Mouse (Mus musculus) neural tube, embryonic 14.5 days (tissue): ENCODE results near the gene Fcgrt. TPM values are rescaled to one million over a fixed set of nuclear protein-coding genes. Genes with fewer than 3 reads are reported as not detected.

Source experiments
- ATAC-seq: fragments of 200-750 bp; cut with Nextera tagmentation; 2 replicates; pipeline ENCODE4 v1.8.0; 2017; ENCODE audit warnings: low read depth, mild to moderate bottlenecking, moderate TSS enrichment, moderate library complexity
- H3K27ac ChIP-seq: fragments of 300-500 bp; sonication (generic); 2 replicates; pipeline ENCODE4 v1.5.1; 2014; ENCODE audit warnings: low read depth, mild to moderate bottlenecking, control low read depth, low read length, moderate library complexity, mixed read lengths
- H3K27me3 ChIP-seq: fragments of 300-500 bp; sonication (generic); 2 replicates; pipeline ENCODE4 v1.6.1; 2014; ENCODE audit warnings: low read length; ENCODE audit not compliant: control insufficient read depth, insufficient read depth
- H3K36me3 ChIP-seq: fragments of 300-500 bp; sonication (generic); 2 replicates; pipeline ENCODE4 v1.6.1; 2014; ENCODE audit warnings: low read length, mixed read lengths; ENCODE audit not compliant: control insufficient read depth, insufficient read depth
- H3K4me1 ChIP-seq: fragments of 300-500 bp; sonication (generic); 2 replicates; pipeline ENCODE4 v1.6.1; 2014; ENCODE audit warnings: low read length; ENCODE audit not compliant: control insufficient read depth, insufficient read depth
- H3K4me2 ChIP-seq: fragments of 300-500 bp; sonication (generic); 2 replicates; pipeline ENCODE4 v1.6.1; 2014; ENCODE audit warnings: mild to moderate bottlenecking, low read depth, low read length, control low read depth
- H3K4me3 ChIP-seq: fragments of 300-500 bp; sonication (generic); 2 replicates; pipeline ENCODE4 v1.5.1; 2014; ENCODE audit warnings: low read depth, low read length, control low read depth, mixed read lengths
- H3K9ac ChIP-seq: fragments of 300-500 bp; sonication (generic); replicated peaks from 2 replicates; pipeline ENCODE4 v1.6.1; 2014; ENCODE audit warnings: low read depth, mild to moderate bottlenecking, control low read depth, low read length, mixed read lengths
- H3K9me3 ChIP-seq: fragments of 300-500 bp; sonication (generic); 2 replicates; pipeline ENCODE4 v1.6.1; 2016; ENCODE audit warnings: low read length; ENCODE audit not compliant: control insufficient read depth
- WGBS: fragments of 180-500 bp; shearing (Covaris S2); extraction: QIAGEN DNeasy Blood & Tissue Kit; methylation state at CpG from one replicate; pipeline ENCODE4 v1.1.7; 2014; 5-methylcytosine and 5-hydroxymethylcytosine counted together
- polyA plus RNA-seq: library from polyadenylated mRNA; unstranded; fragments of >200 nt; fragmentation: Nextera tagmentation; extraction: Ambion mirVana; gene quantifications from 2 replicates; pipeline ENCODE4 v1.2.1, GENCODE M21; 2014

The Fcgrt gene
- polyA plus RNA-seq, 1 experiment from 2014 or later = 7.0 TPM

- no peaks in the 10 kb centered on the region for H3K36me3 ChIP-seq
- no peaks in the 10 kb centered on the region for H3K27me3 ChIP-seq
- no peak overlapping the region for H3K9ac ChIP-seq
- no peaks in the 10 kb centered on the region for H3K9me3 ChIP-seq
- no peak overlapping the region for H3K4me3 ChIP-seq
- H3K27ac ChIP-seq = no peak overlapping the region
- ATAC-seq = no peak
- WGBS = 9% methylated on average over 7 of the region's 7 CpGs
- no peak overlapping the region for H3K4me2 ChIP-seq
- H3K4me1 ChIP-seq = 0 out of 2 replicates have a peak, but pooled peaks cover 4% of the 10 kb centered on the region
Measured at GRCm38 (mm10) chr7:45094121-45094520, 9.5 kb downstream of the Fcgrt start.

GRCm38 (mm10) chr7:45093516-45093905 is 10.1 kb downstream of the Fcgrt start:
- H3K9me3 ChIP-seq = no peaks in the 10 kb centered on the region
- 31% methylated on average over 17 of the region's 18 CpGs for WGBS
- no peak for ATAC-seq
- H3K27me3 ChIP-seq = no peaks in the 10 kb centered on the region
- 0 out of 2 replicates have a peak, but pooled peaks cover 4% of the 10 kb centered on the region for H3K4me1 ChIP-seq
- no peak overlapping the region for H3K27ac ChIP-seq
- no peak overlapping the region for H3K4me2 ChIP-seq
- H3K36me3 ChIP-seq = no peaks in the 10 kb centered on the region
- H3K9ac ChIP-seq = no peak overlapping the region
- no peak overlapping the region for H3K4me3 ChIP-seq

GRCm38 (mm10) chr7:45092828-45093515 is 10.7 kb downstream of the Fcgrt start:
- Histone ChIP-seq H3K36me3 (no peaks in the 10 kb centered on the region), H3K4me1 (0 out of 2 replicates have a peak, but pooled peaks cover 4% of the 10 kb centered on the region), H3K27ac (no peak overlapping the region), H3K4me3 (no peak overlapping the region), H3K9ac (no peak overlapping the region), H3K9me3 (no peaks in the 10 kb centered on the region), H3K27me3 (no peaks in the 10 kb centered on the region), H3K4me2 (no peak overlapping the region)
- ATAC-seq = no peak
- WGBS = 58% methylated on average over 12 of the region's 12 CpGs

- H3K4me1 ChIP-seq = 0 out of 2 replicates have a peak, but pooled peaks cover 4% of the 10 kb centered on the region
- H3K27ac ChIP-seq = no peak within 1 kb of the TSS
- H3K4me2 ChIP-seq = peak within 1 kb of the TSS; percentile 56
- no peaks in the 10 kb centered on the region for H3K27me3 ChIP-seq
- WGBS = under 1% methylated on average over 16 of the region's 16 CpGs
- H3K9ac ChIP-seq = peak within 1 kb of the TSS; percentile 52
- H3K4me3 ChIP-seq = peak within 1 kb of the TSS; percentile 30
- no peaks in the 10 kb centered on the region for H3K36me3 ChIP-seq
- no peaks in the 10 kb centered on the region for H3K9me3 ChIP-seq
- peak; percentile 94 for ATAC-seq
Measured at GRCm38 (mm10) chr7:45092048-45092447, 11.6 kb downstream of the Fcgrt start, which contains the start of gene Rcn3. Gene Rcn3, minus strand, starts transcription at chr7:45092221.

DNA sequence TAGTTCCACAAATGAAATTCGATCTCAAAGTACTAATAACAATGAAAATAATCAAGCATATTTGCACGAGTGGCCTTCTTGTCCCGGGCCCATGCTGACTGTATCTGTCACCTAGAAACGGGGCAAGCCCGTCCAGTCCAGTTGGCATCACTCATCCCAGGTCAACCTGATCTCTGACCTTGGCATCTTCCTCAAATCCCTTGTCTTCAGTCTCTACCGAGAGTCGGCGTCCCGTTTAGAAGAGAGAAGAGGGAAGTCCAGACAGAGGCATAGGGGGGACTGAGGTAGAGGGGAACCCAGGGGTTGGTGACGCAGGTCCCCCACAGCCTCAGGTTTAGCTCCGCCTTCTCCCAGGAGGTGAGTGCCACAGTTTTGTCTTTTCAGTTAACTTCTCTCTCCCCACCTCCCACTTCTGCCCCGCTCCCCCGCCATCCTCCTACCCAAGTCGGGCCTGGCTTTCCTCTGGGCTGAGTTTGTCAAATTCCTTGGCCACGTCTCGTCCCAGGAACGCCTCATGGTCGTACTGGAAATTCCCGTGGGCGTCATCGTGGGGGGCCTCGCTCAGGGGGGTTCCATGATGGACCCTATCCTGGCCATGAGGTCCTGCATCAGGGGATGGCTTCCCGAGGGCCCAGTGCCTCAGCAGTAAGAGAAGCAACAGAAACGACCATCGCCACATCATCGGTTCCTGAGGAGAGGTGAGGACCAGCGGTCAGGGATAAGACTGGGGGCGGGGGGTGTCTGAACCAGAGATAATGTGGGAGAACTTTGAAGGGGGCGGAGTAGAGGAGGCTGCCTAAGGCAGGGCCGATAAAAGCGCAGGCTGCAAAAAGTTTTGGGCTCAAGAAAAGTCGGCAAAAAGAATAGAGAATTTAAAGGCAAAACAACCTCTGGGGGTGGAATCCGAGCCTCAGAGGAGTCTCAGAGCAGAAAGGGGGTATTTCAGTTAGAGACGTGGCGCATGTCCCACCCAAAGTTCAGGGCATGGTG is 12.4 kb downstream of the Fcgrt start:
- H3K4me1 ChIP-seq = 0 out of 2 replicates have a peak, but pooled peaks cover 4% of the 10 kb centered on the region
- H3K27me3 ChIP-seq = no peaks in the 10 kb centered on the region
- no peaks in the 10 kb centered on the region for H3K9me3 ChIP-seq
- H3K4me2 ChIP-seq = peak overlapping the region; percentile 56
- H3K27ac ChIP-seq = no peak overlapping the region
- peak overlapping the region; percentile 30 for H3K4me3 ChIP-seq
- H3K36me3 ChIP-seq = no peaks in the 10 kb centered on the region
- H3K9ac ChIP-seq = peak overlapping the region; percentile 52
- WGBS = 17% methylated on average over 35 of the region's 35 CpGs
- 0 out of 2 replicates have a peak, but pooled peaks have one; percentile 10 for ATAC-seq

DNA sequence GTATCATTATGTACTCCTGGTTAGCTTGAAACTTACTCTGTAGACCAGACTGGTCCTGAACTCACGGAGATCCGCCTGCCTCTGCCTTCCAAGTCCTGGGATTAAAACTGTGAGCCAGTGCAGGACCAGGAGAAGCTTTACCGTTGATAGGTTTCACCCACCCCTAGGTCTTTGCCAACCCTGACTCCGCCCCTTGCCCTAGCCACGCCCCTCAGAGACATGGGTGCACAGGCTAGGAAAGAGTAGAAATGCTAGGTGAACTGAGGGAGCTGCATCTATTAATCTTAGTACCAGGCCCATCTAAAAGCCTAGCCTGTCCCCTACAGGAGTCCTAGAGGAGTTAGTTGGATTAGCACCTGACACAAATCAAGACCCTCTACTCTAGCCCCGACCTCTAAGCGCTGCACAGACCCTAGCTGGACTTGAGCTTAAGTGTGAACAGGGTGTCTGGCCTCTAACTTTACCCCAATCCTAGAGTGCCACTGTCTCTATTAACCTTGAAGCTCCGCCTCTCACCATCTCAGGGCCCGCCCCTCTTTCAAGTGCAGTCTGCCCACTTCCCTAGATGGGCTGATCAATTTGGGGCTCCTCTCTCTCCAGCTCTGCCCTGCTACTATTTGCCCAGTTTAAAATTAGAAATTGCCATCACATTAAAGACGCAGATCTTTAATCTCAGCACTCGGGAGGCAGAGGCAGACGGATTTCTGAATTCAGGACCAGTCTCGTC is 13.2 kb downstream of the Fcgrt start:
- peak overlapping the region; percentile 30; the same call in 1 of the 2 replicates for H3K4me3 ChIP-seq
- H3K9ac ChIP-seq = no peak overlapping the region
- ATAC-seq = no peak
- H3K9me3 ChIP-seq = no peaks in the 10 kb centered on the region
- H3K27me3 ChIP-seq = no peaks in the 10 kb centered on the region
- WGBS = 87% methylated on average over 13 of the region's 13 CpGs
- H3K4me1 ChIP-seq = 0 out of 2 replicates have a peak, but pooled peaks cover 4% of the 10 kb centered on the region
- H3K36me3 ChIP-seq = no peaks in the 10 kb centered on the region
- no peak overlapping the region for H3K27ac ChIP-seq
- H3K4me2 ChIP-seq = 0 out of 2 replicates have a peak overlapping the region, but pooled peaks have one; percentile 56

- ATAC-seq = no peak
- Histone ChIP-seq H3K36me3 (no peaks in the 10 kb centered on the region), H3K9ac (no peak overlapping the region), H3K27ac (no peak overlapping the region), H3K4me2 (no peak overlapping the region), H3K9me3 (no peaks in the 10 kb centered on the region), H3K4me1 (0 out of 2 replicates have a peak, but pooled peaks cover 4% of the 10 kb centered on the region), H3K4me3 (no peak overlapping the region), H3K27me3 (no peaks in the 10 kb centered on the region)
- WGBS = 91% methylated on average over 17 of the region's 17 CpGs
Measured at GRCm38 (mm10) chr7:45088597-45088996, 15.1 kb downstream of the Fcgrt start.

- no peak overlapping the region for H3K4me2 ChIP-seq
- no peak overlapping the region for H3K9ac ChIP-seq
- 0 out of 2 replicates have a peak, but pooled peaks cover under 1% of the 10 kb centered on the region for H3K4me1 ChIP-seq
- no peaks in the 10 kb centered on the region for H3K9me3 ChIP-seq
- ATAC-seq = no peak
- no peaks in the 10 kb centered on the region for H3K36me3 ChIP-seq
- no peak overlapping the region for H3K4me3 ChIP-seq
- H3K27me3 ChIP-seq = no peaks in the 10 kb centered on the region
- whole genome bisulfite sequencing = 81% methylated on average over 4 of the region's 4 CpGs
- no peak overlapping the region for H3K27ac ChIP-seq
Measured at GRCm38 (mm10) chr7:45086084-45086483, 17.6 kb downstream of the Fcgrt start.
